Mouse (Mus musculus): ENCODE measurements around the gene Snu13.

GRCm38 (mm10) chr15:82019288-82019687, 28.1 kb downstream of the Snu13 start:
- TF ChIP-seq CTCF (IDR thresholded peaks at IDR 0.05; ENCODE audit: borderline replicate concordance, insufficient read depth, low read depth, low read length) (no peak), POLR2A (IDR thresholded peaks at IDR 0.05; ENCODE audit: borderline replicate concordance, insufficient read depth, low read length) (no peak)

Measured in cerebellum, adult 2 months (tissue).